Mouse (Mus musculus): ENCODE measurements around the gene Gm38392. TPM values are rescaled to one million over a fixed set of nuclear protein-coding genes. Genes with fewer than 3 reads are reported as not detected.

Gene Gm38392
- polyA plus RNA-seq, 1 experiment from 2014 or later: 0.55 TPM

DNA sequence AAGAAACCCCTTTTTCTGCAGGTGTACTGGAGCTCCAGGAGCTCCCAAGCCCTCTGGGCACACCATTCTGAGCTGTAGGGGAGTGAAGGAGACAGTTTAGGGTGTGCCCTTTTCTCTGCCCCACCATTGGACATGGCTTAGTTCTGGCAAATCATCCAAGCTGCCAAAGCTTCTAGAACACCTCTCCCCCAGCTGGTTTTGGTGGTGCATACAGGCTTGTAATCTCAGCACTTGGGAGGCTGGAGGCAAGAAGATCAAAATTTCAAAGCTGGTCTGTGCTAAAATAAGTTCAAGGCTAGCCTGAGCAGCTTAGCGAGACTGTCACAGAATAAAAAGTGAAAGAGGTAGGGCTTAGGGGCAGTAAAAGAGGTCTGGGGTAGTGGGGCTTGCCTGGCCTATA, 74.7 kb downstream of the Gm38392 start:
- H3K36me3 ChIP-seq: no peaks in the 10 kb centered on the region
- 3% methylated on average over 1 of the region's 1 CpGs for WGBS
- H3K4me1 ChIP-seq: peaks cover 19% of the 10 kb centered on the region
- ATAC-seq (ENCODE audit: insufficient number of reproducible peaks, insufficient read depth, low FRiP score, low TSS enrichment, low read depth): no peak
- H3K9me3 ChIP-seq: no peaks in the 10 kb centered on the region
- peaks cover 100% of the 10 kb centered on the region for H3K27me3 ChIP-seq
- H3K9ac ChIP-seq: no peak overlapping the region
- no peak overlapping the region for H3K27ac ChIP-seq
- H3K4me3 ChIP-seq: no peak overlapping the region
- H3K4me2 ChIP-seq: no peak overlapping the region

DNA sequence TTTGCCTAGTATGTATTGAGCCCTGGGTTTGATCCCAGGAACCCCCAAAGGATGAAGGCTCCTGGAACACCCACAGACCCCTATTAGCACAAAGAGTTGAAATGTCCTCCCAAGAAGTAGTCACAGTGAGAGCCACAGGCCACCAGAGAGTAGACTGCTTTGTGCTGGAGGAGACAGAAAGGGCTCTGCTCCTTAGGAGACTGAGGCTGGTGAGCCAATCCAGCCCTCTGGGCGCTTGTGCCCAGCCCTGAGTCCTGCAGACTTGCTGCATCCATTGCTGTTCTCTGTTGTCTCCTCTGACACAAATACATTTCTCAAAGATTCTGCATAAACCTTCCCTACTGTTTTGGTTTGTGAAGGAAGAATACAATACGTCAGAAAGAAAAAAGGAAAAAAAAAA, 76.1 kb downstream of the Gm38392 start:
- H3K27ac ChIP-seq: no peak overlapping the region
- H3K9ac ChIP-seq: no peak overlapping the region
- H3K4me2 ChIP-seq: no peak overlapping the region
- H3K36me3 ChIP-seq: no peaks in the 10 kb centered on the region
- WGBS: 6% methylated on average over 2 of the region's 2 CpGs
- H3K9me3 ChIP-seq: no peaks in the 10 kb centered on the region
- H3K27me3 ChIP-seq: peaks cover 100% of the 10 kb centered on the region
- ATAC-seq (ENCODE audit: insufficient number of reproducible peaks, insufficient read depth, low FRiP score, low TSS enrichment, low read depth): no peak
- peaks cover 22% of the 10 kb centered on the region for H3K4me1 ChIP-seq
- no peak overlapping the region for H3K4me3 ChIP-seq

DNA sequence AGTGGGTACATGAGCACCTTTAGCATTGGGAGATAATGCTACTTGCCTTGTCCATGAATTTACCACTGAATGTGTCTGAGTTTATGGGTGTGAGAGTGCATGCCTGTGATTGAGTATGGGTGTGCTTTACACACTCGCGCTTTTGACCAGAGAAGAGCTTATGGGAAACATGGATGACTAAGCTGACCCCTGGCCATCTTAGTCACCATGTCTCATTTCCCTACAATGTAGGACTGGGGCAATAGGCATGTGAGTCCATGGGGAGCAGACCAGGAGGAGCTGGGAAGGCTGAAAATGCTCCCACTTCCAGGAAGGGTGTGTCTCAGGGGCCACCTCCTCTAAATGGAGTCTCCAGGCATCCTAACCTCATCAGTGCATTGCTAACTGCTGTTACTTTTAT, 76.9 kb downstream of the Gm38392 start:
- ATAC-seq (ENCODE audit: insufficient number of reproducible peaks, insufficient read depth, low FRiP score, low TSS enrichment, low read depth): no peak
- peaks cover 20% of the 10 kb centered on the region for H3K4me1 ChIP-seq
- H3K9me3 ChIP-seq: no peaks in the 10 kb centered on the region
- WGBS: 15% methylated on average over 2 of the region's 2 CpGs
- H3K27me3 ChIP-seq: peaks cover 100% of the 10 kb centered on the region
- no peak overlapping the region for H3K4me2 ChIP-seq
- no peak overlapping the region for H3K9ac ChIP-seq
- H3K27ac ChIP-seq: no peak overlapping the region
- no peak overlapping the region for H3K4me3 ChIP-seq
- no peaks in the 10 kb centered on the region for H3K36me3 ChIP-seq

DNA sequence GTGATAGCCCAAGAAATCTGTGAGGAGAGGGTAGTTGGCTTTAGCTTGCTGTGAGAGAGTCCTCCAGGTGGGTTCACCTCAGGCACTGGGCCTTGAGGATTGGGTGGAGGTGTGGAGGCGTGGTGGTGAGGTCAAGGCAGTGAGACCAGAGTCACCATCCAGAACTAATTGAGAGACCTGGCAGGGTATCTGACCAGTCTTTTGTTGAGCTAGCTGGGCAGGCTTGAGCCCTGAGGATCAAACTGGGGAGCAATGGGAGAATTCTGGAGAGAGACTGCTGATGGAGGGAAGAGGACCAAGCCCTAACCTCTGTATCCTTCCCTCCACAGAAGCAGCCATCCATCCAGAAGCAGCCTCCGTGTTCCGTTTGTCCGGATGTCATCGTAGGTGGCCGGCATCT, 77.7 kb downstream of the Gm38392 start:
- 3% methylated on average over 6 of the region's 6 CpGs for WGBS
- Histone ChIP-seq H3K9ac (no peak overlapping the region), H3K9me3 (no peaks in the 10 kb centered on the region), H3K4me1 (peaks cover 16% of the 10 kb centered on the region), H3K36me3 (no peaks in the 10 kb centered on the region), H3K4me2 (no peak overlapping the region), H3K4me3 (no peak overlapping the region), H3K27me3 (peaks cover 100% of the 10 kb centered on the region), H3K27ac (no peak overlapping the region)
- ATAC-seq (ENCODE audit: insufficient number of reproducible peaks, insufficient read depth, low FRiP score, low TSS enrichment, low read depth): no peak

DNA sequence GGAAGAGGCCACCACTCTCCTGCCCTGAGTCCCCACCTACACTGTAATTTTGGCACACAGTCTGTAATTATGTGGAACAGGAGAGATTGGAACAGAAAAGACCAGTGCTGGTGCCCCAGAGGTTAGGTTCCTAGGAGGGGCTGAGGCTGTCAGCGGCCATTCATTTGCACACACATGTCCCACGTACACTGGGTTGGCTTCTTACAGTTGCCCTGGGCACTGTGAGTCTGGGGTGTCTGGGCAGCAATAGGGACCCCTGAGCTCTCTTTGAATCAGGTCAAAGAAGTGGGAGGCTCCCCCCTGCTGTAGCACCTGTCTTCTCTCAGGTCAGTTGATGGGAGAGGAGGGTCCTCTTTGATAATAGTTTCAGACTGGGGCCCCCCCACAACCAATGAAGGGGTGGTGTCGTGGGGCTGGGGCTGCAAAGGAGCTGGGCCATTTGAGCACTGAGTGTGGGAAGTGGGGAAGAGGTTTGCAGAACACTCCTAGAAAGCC, 78.7 kb downstream of the Gm38392 start:
- Histone ChIP-seq H3K4me3 (no peak overlapping the region), H3K4me2 (no peak overlapping the region), H3K4me1 (peaks cover 15% of the 10 kb centered on the region), H3K9ac (no peak overlapping the region), H3K27me3 (peaks cover 100% of the 10 kb centered on the region), H3K27ac (no peak overlapping the region), H3K9me3 (no peaks in the 10 kb centered on the region), H3K36me3 (no peaks in the 10 kb centered on the region)
- 9% methylated on average over 3 of the region's 3 CpGs for WGBS
- no peak for ATAC-seq (ENCODE audit: insufficient number of reproducible peaks, insufficient read depth, low FRiP score, low TSS enrichment, low read depth)

DNA sequence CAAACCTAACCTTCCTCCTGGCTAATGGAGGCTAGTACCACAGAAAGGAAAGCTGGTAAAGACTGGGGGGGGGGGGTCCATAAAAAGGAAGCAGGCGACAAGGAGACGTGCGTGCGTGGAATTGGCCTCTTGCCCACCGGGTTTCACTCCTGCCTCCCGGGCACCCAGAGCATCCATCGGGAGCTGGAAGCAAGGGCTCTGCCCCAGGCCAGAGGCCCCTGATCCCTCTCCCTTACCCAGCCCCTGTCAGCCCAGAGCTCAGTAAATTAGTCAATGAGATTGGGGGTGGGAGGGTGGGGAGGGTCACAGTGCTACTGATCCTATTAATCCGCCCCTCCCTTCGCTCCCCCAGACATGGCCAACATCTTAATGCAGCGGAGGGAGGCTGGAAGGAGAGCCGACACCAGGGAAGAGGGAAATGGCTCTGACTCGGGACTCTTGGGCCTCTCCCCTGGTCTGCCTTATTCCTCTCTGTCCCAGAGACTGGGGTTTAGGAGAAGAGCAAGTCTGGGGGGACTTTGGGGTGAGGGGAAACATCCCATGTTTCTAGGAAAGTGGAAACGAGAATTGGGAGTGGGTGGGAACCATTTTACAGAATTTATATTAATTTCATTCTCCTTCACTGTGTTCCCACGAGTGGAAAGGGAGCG, 79.4 kb downstream of the Gm38392 start:
- Histone ChIP-seq H3K4me1 (peaks cover 15% of the 10 kb centered on the region), H3K4me2 (no peak overlapping the region), H3K27me3 (peaks cover 100% of the 10 kb centered on the region), H3K27ac (no peak overlapping the region), H3K9me3 (no peaks in the 10 kb centered on the region), H3K4me3 (no peak overlapping the region; the same call in 1 of the 2 replicates), H3K36me3 (no peaks in the 10 kb centered on the region), H3K9ac (no peak overlapping the region)
- WGBS: 2% methylated on average over 14 of the region's 15 CpGs
- ATAC-seq (ENCODE audit: insufficient number of reproducible peaks, insufficient read depth, low FRiP score, low TSS enrichment, low read depth): no peak

DNA sequence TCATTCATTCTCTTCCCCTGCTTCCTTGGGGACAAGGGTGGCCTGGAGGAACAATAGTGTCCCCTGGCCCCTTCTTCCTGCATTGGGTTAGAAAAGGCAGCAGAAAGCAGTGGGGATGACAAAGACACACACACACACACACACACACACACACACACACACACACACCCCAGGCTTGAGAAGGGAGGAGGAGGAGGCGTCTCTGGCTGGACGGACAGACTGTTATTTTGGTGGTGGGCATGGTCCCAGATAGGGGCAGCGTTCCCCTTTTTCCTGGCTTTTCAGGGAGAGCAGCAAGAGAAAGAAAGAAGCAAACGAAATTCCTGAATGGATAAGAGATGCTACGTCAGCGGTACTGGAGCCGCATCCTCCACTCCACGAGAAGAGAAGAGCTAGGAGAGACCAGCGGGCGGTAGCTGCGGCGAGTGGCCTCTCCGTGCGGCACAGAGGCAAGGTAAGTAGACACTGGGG, 80.1 kb downstream of the Gm38392 start:
- under 1% methylated on average over 14 of the region's 14 CpGs for WGBS
- Histone ChIP-seq H3K9ac (no peak overlapping the region), H3K36me3 (no peaks in the 10 kb centered on the region), H3K9me3 (no peaks in the 10 kb centered on the region), H3K27ac (no peak overlapping the region), H3K4me2 (no peak overlapping the region), H3K4me1 (peaks cover 15% of the 10 kb centered on the region), H3K27me3 (peaks cover 100% of the 10 kb centered on the region), H3K4me3 (no peak overlapping the region; the same call in 1 of the 2 replicates)
- ATAC-seq (ENCODE audit: insufficient number of reproducible peaks, insufficient read depth, low FRiP score, low TSS enrichment, low read depth): no peak

DNA sequence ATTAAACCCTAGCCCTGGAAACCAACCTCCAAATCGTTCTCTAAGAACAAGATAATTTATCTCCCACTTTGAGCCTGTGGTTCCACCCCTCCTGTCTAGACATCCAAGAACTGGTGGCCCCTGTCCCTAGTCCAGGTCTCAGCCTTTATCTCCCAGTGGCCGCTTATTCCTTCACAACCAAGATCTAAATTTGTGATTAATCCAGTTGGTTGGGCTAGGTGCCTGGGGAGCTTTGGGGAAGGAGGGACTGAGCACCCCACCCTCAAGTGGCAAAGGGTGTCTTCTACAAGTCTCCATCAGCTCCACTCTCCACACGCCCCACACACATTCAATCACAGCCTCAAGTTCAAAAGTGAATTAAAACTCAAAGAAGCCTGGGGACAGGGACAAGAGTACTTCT, 80.5 kb downstream of the Gm38392 start:
- ATAC-seq (ENCODE audit: insufficient number of reproducible peaks, insufficient read depth, low FRiP score, low TSS enrichment, low read depth): no peak
- WGBS: 4% methylated on average over 3 of the region's 3 CpGs
- H3K4me3 ChIP-seq: no peak overlapping the region

DNA sequence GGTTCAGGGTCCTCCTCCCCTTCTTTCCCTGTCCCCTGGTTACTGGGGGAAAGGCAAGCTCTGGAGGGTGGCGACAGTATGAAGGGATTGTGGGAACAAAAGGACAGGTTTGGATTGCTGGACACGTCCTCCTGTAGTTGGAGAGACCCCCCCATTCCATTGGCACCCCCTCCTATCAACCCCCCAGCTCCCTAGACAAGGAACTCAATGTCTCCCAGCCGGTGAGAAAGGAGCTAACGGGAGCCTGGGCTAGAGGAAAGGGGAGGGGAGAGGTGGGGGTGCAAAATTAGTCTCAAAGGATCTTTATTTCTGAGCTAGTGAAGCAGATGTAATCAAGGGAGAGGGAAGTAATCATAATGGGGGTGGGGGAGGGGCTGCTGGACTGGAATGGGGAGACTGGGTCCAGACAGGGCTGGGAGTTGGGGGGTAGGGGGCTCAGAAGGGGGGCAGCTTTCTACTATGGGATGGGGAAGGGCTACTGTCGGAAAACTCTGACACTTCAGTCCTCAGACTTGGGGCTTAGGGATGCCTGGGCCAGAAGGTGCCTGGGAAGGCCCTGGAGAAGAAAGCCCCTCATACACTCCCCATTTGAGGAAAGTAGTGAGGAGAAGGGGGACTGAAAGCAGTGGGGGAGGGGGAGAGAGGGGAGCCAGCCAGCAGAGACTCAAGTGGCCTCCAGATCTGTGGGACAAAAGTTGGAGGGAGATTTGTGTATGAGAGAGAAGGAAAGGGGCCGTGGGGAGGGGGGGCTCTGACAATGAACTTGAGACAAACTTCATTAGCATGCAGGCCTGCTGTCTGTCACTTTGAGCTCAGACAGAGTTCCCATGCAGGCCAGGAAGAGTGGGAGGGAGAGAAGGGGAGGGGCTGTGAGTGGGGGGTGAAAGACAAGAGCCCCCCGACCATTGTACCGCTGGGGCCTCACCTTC, 81.2 kb downstream of the Gm38392 start:
- Histone ChIP-seq H3K36me3 (no peaks in the 10 kb centered on the region), H3K9ac (no peak overlapping the region), H3K4me1 (peaks cover 17% of the 10 kb centered on the region), H3K9me3 (no peaks in the 10 kb centered on the region), H3K4me2 (no peak overlapping the region), H3K4me3 (no peak overlapping the region), H3K27ac (no peak overlapping the region), H3K27me3 (peaks cover 100% of the 10 kb centered on the region)
- ATAC-seq (ENCODE audit: insufficient number of reproducible peaks, insufficient read depth, low FRiP score, low TSS enrichment, low read depth): no peak
- WGBS: 5% methylated on average over 8 of the region's 8 CpGs

More for the DNA sequence above, 80.5 kb downstream of the Gm38392 start:
- Histone ChIP-seq H3K27ac (no peak overlapping the region), H3K4me1 (peaks cover 15% of the 10 kb centered on the region), H3K36me3 (no peaks in the 10 kb centered on the region), H3K27me3 (peaks cover 100% of the 10 kb centered on the region), H3K9ac (no peak overlapping the region), H3K9me3 (no peaks in the 10 kb centered on the region), H3K4me2 (no peak overlapping the region)

DNA sequence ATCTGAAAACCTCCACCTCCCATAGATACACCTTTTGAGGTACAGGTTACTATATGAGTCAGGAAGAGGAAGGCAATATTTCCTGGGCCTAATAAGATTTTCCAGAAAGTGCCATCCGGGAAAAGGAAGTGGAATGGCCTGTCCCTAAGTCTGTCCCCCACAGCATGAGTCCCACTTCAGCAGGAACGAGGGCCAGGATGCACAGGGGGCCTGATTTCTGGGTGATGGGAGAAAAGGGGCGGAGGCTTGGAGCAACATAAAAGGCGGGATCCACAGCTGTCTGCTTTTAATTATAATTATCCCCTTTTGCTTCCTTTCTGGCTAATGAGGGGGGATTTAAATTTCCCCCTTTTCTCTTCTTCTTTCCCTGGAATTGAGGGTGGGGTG, 81.8 kb downstream of the Gm38392 start:
- Histone ChIP-seq H3K27me3 (peaks cover 100% of the 10 kb centered on the region), H3K9ac (no peak overlapping the region), H3K4me3 (no peak overlapping the region), H3K9me3 (no peaks in the 10 kb centered on the region), H3K4me1 (peaks cover 24% of the 10 kb centered on the region), H3K27ac (no peak overlapping the region), H3K4me2 (no peak overlapping the region), H3K36me3 (no peaks in the 10 kb centered on the region)
- 2% methylated on average over 4 of the region's 4 CpGs for WGBS
- ATAC-seq (ENCODE audit: insufficient number of reproducible peaks, insufficient read depth, low FRiP score, low TSS enrichment, low read depth): no peak

DNA sequence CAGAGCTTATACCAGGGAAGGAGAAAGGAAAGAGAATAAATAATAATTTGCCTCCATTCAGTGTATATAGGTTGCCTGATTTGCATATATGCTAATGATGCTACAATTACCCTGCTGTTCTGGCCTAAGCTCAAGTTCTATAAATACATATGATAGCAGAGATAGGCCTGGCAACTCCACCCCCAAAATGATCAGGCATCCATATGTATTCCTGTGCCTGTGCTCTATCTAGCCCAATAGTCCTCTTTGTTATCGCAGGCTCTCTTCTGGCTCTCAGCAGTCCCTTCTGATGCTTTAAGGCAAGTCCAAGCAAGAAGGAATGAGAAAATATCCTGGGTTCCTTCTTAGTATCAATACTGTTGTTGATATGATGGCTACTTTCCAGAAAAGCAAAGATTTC, 82.3 kb downstream of the Gm38392 start:
- Histone ChIP-seq H3K36me3 (no peaks in the 10 kb centered on the region), H3K27ac (no peak overlapping the region), H3K9ac (no peak overlapping the region), H3K9me3 (no peaks in the 10 kb centered on the region), H3K27me3 (peaks cover 100% of the 10 kb centered on the region), H3K4me3 (no peak overlapping the region), H3K4me1 (peaks cover 25% of the 10 kb centered on the region), H3K4me2 (no peak overlapping the region)
- WGBS: 7% methylated on average over 1 of the region's 1 CpGs
- ATAC-seq (ENCODE audit: insufficient number of reproducible peaks, insufficient read depth, low FRiP score, low TSS enrichment, low read depth): no peak

Measured in embryonic facial prominence, embryonic 13.5 days (tissue).